Mouse (Mus musculus) myocyte (in vitro differentiated cells): Measurements from ENCODE around the gene Adat3. TPM values are rescaled to one million over a fixed set of nuclear protein-coding genes. Genes with fewer than 3 reads are reported as not detected.

Source experiments
- H3K27me3 ChIP-seq: one replicate; pipeline ENCODE4 v1.6.1; 2011; ENCODE audit not compliant: control insufficient read depth, insufficient read depth, insufficient read length
- H3K36me3 ChIP-seq: one replicate; pipeline ENCODE4 v1.6.1; 2011; ENCODE audit not compliant: control insufficient read depth, insufficient read depth
- H3K4me2 ChIP-seq: one replicate; pipeline ENCODE4 v1.6.1; 2011; ENCODE audit warnings: low read depth, control low read depth
- H3K4me3 ChIP-seq: one replicate; pipeline ENCODE4 v1.5.1; 2011; ENCODE audit warnings: mild to moderate bottlenecking, control low read depth, moderate library complexity
- H3K79me2 ChIP-seq: one replicate; pipeline ENCODE4 v1.6.1; 2011; ENCODE audit not compliant: control insufficient read depth, insufficient read depth
- H3ac ChIP-seq: one replicate; pipeline ENCODE4 v1.6.1; 2011; ENCODE audit not compliant: control insufficient read depth, insufficient read length
- CEBPB ChIP-seq: IDR thresholded peaks from 2 replicates; pipeline ENCODE4 v1.6.1; 2011; ENCODE audit warnings: mild to moderate bottlenecking, moderate library complexity; ENCODE audit not compliant: poor library complexity, insufficient read depth, severe bottlenecking
- E2F4 ChIP-seq: IDR thresholded peaks from one replicate; pipeline ENCODE4 v1.6.1; 2011; ENCODE audit warnings: mild to moderate bottlenecking, control low read depth, moderate library complexity; ENCODE audit not compliant: insufficient read depth
- MAX ChIP-seq: IDR thresholded peaks from one replicate; pipeline ENCODE4 v1.6.1; 2011; ENCODE audit warnings: low read depth, mild to moderate bottlenecking, control low read depth
- MYOD1 ChIP-seq, 3 experiments: IDR thresholded peaks; one replicate each; pipeline ENCODE4 v1.6.1; 2011; ENCODE audit warnings: control low read depth in 2 of 3, low read depth in 2 of 3, mild to moderate bottlenecking in 2 of 3, moderate library complexity in 1 of 3; ENCODE audit not compliant: insufficient read length in 2 of 3, control insufficient read depth in 1 of 3
- MYOG ChIP-seq, 3 experiments: IDR thresholded peaks; one replicate each; pipeline ENCODE4 v1.6.1; 2011; ENCODE audit warnings: control low read depth in 2 of 3, low read depth in 2 of 3, mild to moderate bottlenecking in 2 of 3; ENCODE audit not compliant: insufficient read length in 2 of 3, control insufficient read depth in 1 of 3, insufficient read depth in 1 of 3
- POLR2A ChIP-seq: IDR thresholded peaks from one replicate; pipeline ENCODE4 v1.6.1; 2011; ENCODE audit warnings: low read depth, mild to moderate bottlenecking, control low read depth, moderate library complexity; ENCODE audit not compliant: insufficient read length
- POLR2AphosphoS2 ChIP-seq: IDR thresholded peaks from one replicate; pipeline ENCODE4 v1.6.1; 2011; ENCODE audit warnings: low read depth, control low read depth; ENCODE audit not compliant: insufficient read length
- REST ChIP-seq: IDR thresholded peaks from one replicate; pipeline ENCODE4 v1.6.1; 2011; ENCODE audit warnings: mild to moderate bottlenecking, control low read depth, moderate library complexity; ENCODE audit not compliant: insufficient read depth, insufficient read length
- SRF ChIP-seq: IDR thresholded peaks from one replicate; pipeline ENCODE4 v1.6.1; 2011; ENCODE audit warnings: low read depth; ENCODE audit not compliant: control insufficient read depth, insufficient read length
- TCF12 ChIP-seq: IDR thresholded peaks from one replicate; pipeline ENCODE4 v1.6.1; 2011; ENCODE audit warnings: mild to moderate bottlenecking, control low read depth; ENCODE audit not compliant: poor library complexity, insufficient read depth, severe bottlenecking
- TCF3 ChIP-seq: IDR thresholded peaks from one replicate; pipeline ENCODE4 v1.6.1; 2011; ENCODE audit warnings: low read depth, control low read depth; ENCODE audit not compliant: insufficient read length
- USF1 ChIP-seq: IDR thresholded peaks from one replicate; pipeline ENCODE4 v1.6.1; 2011; ENCODE audit warnings: low read depth, mild to moderate bottlenecking, control low read depth, moderate library complexity
- polyA plus RNA-seq: library from polyadenylated mRNA; unstranded; fragments of >200 nt; fragmentation: generic; extraction: Trizol; gene quantifications from one replicate; pipeline ENCODE4 v1.2.1, GENCODE M21; 2012; ENCODE audit warnings: missing spikeins

Gene Adat3
- polyA plus RNA-seq, 1 experiment = 5.7 TPM

- TF ChIP-seq REST = no peak
- TF ChIP-seq E2F4 = no peak
- TF ChIP-seq MYOG (IDR thresholded peaks at IDR 0.05; ENCODE audit: control insufficient read depth in 1 of 3, insufficient read depth in 1 of 3, insufficient read length in 2 of 3, low read depth in 2 of 3) = no peak
- TF ChIP-seq TCF12 = no peak
- no peak for TF ChIP-seq TCF3
- no peak for TF ChIP-seq USF1
- TF ChIP-seq MYOD1 (IDR thresholded peaks at IDR 0.05; ENCODE audit: control insufficient read depth in 1 of 3, insufficient read length in 2 of 3, low read depth in 2 of 3) = no peak
- TF ChIP-seq MAX = no peak
- no peak for TF ChIP-seq POLR2A
- H3K79me2 ChIP-seq = peaks cover 23% of the 10 kb centered on the region
- no peak overlapping the region for H3K4me2 ChIP-seq
- no peaks in the 10 kb centered on the region for H3K36me3 ChIP-seq
- H3K4me3 ChIP-seq = no peak overlapping the region
- no peaks in the 10 kb centered on the region for H3K27me3 ChIP-seq
- no peak overlapping the region for H3ac ChIP-seq
These were observed 17.1 kb upstream of the Adat3 start for GRCm38 (mm10) chr10:80585581-80585980.

GRCm38 (mm10) chr10:80586407-80587304 is 16.0 kb upstream of the Adat3 start:
- H3K36me3 ChIP-seq = no peaks in the 10 kb centered on the region
- H3K4me3 ChIP-seq = no peak overlapping the region
- no peak overlapping the region for H3ac ChIP-seq
- no peaks in the 10 kb centered on the region for H3K27me3 ChIP-seq
- no peak for TF ChIP-seq MAX
- TF ChIP-seq SRF = no peak
- no peak for TF ChIP-seq REST
- no peak for TF ChIP-seq MYOG (IDR thresholded peaks at IDR 0.05; ENCODE audit: control insufficient read depth in 1 of 3, insufficient read depth in 1 of 3, insufficient read length in 2 of 3, low read depth in 2 of 3)
- no peak for TF ChIP-seq POLR2AphosphoS2
- TF ChIP-seq TCF12 = no peak
- TF ChIP-seq TCF3 = no peak
- TF ChIP-seq E2F4 = no peak
- H3K79me2 ChIP-seq = peaks cover 23% of the 10 kb centered on the region
- H3K4me2 ChIP-seq = no peak overlapping the region

- Histone ChIP-seq H3K79me2 (peaks cover 23% of the 10 kb centered on the region), H3K36me3 (no peaks in the 10 kb centered on the region), H3K4me3 (no peak overlapping the region), H3K4me2 (no peak overlapping the region), H3ac (no peak overlapping the region), H3K27me3 (no peaks in the 10 kb centered on the region)
- TF ChIP-seq SRF (no peak), MYOD1 (IDR thresholded peaks at IDR 0.05; ENCODE audit: control insufficient read depth in 1 of 3, insufficient read length in 2 of 3, low read depth in 2 of 3) (peak in 1 of 3 experiments; percentile 7), MYOG (IDR thresholded peaks at IDR 0.05; ENCODE audit: control insufficient read depth in 1 of 3, insufficient read depth in 1 of 3, insufficient read length in 2 of 3, low read depth in 2 of 3) (peak in 1 of 3 experiments; percentile 41), MAX (no peak)
These were observed 15.4 kb upstream of the Adat3 start for GRCm38 (mm10) chr10:80587305-80587657.

- Histone ChIP-seq H3K36me3 (no peaks in the 10 kb centered on the region), H3ac (peak overlapping the region; percentile 83), H3K79me2 (peaks cover 23% of the 10 kb centered on the region), H3K27me3 (no peaks in the 10 kb centered on the region), H3K4me3 (peak overlapping the region; percentile 51), H3K4me2 (peak overlapping the region; percentile 74)
- no peak for TF ChIP-seq SRF
- no peak for TF ChIP-seq CEBPB
- TF ChIP-seq TCF3 = no peak
- TF ChIP-seq MYOG (IDR thresholded peaks at IDR 0.05; ENCODE audit: control insufficient read depth in 1 of 3, insufficient read depth in 1 of 3, insufficient read length in 2 of 3, low read depth in 2 of 3) = no peak
- TF ChIP-seq MAX = no peak
- no peak for TF ChIP-seq POLR2A
- no peak for TF ChIP-seq TCF12
- no peak for TF ChIP-seq REST
- no peak for TF ChIP-seq MYOD1 (IDR thresholded peaks at IDR 0.05; ENCODE audit: control insufficient read depth in 1 of 3, insufficient read length in 2 of 3, low read depth in 2 of 3)
- TF ChIP-seq POLR2AphosphoS2 = no peak
- no peak for TF ChIP-seq USF1
- no peak for TF ChIP-seq E2F4
These were observed 13.4 kb upstream of the Adat3 start for GRCm38 (mm10) chr10:80589127-80589878.
